Mouse (Mus musculus) sigmoid colon, adult 10 weeks (tissue): ENCODE results near the gene Mageb18. TPM values are rescaled to one million over a fixed set of nuclear protein-coding genes. Genes with fewer than 3 reads are reported as not detected.

Experiments
- polyA plus RNA-seq: library from polyadenylated mRNA; stranded (reverse); fragments of 350-450 nt; fragmentation: Illumina TruSeq; extraction: RNeasy Lipid Tissue Mini Kit (QIAGEN cat#74804); gene quantifications from one replicate; pipeline ENCODE4 v1.2.3, GENCODE M21; 2014; ENCODE audit warnings: low read depth, low replicate concordance

Gene Mageb18
- not detected for polyA plus RNA-seq

GRCm38 (mm10) chrX:92599472-92599871, at the start of gene Mageb18:
TSS of gene Mageb18 (minus strand) at chrX:92599572.

DNA sequence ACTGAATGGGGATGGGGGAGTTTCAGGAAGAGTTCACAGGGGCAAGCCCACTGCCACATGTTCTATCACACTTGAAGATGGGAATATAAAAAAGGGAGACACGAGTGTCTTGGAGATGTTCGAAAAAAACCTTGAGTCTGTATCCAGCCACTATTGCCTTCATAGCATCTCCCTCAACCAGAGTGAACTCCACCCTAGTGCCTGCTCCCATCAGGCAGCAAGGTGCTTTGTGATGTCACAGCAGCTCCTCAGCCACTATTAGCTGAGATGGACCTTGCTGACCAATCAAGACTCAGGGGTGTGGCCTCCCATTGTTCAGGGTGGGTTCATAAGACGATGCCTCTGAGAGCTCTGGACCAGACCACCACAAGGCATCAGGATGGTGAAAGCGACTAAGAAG, 109.7 kb downstream of the Mageb18 start, which contains the start of gene Gm5941:
TSS of gene Gm5941 (plus strand) at position 301 of the 400 bp plus-strand sequence.

Other genes with a start within 250 kb of the Mageb18 start
- gene Gm5941, start 109.6 kb downstream of the Mageb18 start, polyA plus RNA-seq, result not detected